Mouse (Mus musculus) embryo, embryonic 10 days (tissue): ENCODE measurements around the gene Lrrc3c.

Source experiments
- DNase-seq: peaks from one replicate; pipeline ENCODE4 v3.0.0-alpha.2; 2015; ENCODE audit warnings: low spot score

Lrrc3c gene

DNA sequence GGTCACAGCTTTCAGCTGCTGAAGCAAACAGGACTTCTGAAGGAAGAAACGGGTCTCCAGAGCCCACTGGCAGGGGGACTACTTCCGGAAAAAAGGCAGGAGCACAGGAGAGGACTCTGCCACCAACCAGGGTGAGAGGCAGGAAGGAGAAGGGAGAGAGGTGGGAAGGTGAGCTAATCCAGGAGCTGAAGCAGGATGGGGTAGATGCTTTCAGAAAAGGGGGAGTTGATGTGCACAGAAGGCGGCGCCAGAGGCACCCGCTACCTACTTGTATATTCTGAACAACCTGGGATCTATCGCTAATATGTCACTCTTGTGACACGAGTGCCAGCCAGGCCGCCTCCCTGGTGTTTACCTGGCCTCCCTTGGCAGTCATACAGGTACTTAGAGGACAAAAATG is at the start of gene Lrrc3c:
Gene Lrrc3c (plus strand): TSS at position 301 of the 400 bp plus-strand sequence.
- no peak for DNase-seq

- DNase-seq, result no peak
These were observed 48.7 kb upstream of the Lrrc3c start for GRCm38 (mm10) chr11:98549363-98549762.

- no peak for DNase-seq
These were observed 47.6 kb upstream of the Lrrc3c start for GRCm38 (mm10) chr11:98550311-98550974.

GRCm38 (mm10) chr11:98550975-98551828 is 46.9 kb upstream of the Lrrc3c start, which contains the start of gene Zpbp2:
TSS of gene Zpbp2 (plus strand) at chr11:98551097.
- DNase-seq, result peak; percentile 94

DNA sequence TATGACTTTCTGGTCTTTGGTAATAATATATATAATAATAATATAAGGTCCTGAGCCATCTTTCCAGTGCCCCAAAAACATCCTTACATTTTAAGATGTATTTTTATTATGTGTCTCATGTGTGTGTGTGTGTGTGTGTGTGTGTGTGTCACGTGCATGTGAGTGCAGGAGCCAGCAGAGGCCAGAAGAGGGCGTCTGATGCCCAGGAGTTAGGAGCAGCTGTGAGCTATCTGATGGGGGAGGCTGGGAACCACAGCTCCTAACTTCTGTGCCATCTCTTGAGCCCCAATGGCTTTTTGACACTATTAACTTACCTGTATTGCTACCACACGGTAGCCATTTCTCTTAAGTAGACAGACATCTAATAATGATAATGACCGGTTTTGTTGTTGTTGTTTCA is 44.1 kb upstream of the Lrrc3c start:
- DNase-seq, result no peak

- DNase-seq, result no peak
These were observed 42.9 kb upstream of the Lrrc3c start for GRCm38 (mm10) chr11:98555124-98555700.

DNA sequence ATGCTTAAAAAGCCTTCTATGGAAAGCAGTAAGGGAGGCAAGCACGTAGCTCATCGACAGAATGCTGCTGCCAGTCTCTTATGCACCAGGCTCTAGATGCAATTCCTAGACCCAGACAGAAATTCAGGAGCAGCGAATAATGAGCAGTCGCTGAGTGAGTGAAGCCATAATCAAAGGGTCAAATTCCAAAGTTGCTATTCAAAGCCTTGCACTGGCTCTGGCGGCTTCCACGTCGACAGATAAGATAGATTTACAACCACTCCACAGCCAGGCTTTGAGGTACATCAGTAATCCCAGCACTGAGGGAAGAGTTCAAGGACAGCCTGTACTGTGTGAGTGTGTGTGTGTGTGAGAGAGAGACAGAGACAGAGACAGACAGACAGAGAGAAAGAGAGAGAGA is 37.1 kb upstream of the Lrrc3c start:
- peak; percentile 34 for DNase-seq

GRCm38 (mm10) chr11:98563025-98563424 is 35.1 kb upstream of the Lrrc3c start:
- no peak for DNase-seq

DNA sequence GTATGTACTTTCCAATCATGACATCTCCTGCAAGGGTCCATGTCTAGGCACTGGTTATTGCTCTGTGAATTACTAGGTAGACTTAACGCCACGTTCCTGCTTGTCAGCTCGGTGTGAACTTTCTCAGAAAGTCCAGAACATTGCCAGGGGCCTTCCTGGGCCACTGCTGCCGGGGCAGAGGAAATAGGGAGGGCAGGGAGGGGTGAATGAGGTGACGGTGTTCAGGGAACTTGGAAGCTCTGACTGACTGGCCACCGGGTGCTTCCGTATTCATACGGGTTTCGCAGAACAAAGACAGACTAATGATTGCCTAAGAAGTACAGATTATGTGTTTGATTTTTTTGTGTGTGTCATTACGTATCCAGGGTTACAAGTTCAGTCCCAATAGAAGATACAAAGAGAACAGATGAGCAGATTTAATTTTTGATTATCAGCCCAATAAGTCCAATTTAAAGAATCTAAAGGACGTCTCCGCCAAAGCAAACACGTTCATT is 34.1 kb upstream of the Lrrc3c start:
- DNase-seq, result no peak

DNA sequence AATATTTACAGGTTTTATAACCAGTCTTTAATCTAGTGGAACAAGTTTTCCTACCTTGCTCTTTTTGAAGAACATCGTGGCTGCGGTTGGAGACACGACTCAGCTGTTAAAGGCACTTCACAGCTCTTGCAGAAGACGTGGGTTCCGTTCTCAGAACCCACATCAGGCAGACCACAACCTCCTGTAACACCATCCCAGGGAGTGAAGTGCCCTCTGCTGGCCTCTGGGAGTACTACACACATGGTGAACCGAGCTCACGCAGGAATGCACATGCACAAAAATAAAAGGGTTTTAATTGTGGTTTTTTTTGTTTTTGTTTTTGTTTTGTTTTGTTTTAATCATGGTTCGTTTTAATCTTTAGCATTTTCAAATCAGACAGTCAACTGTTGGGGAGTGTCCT is 29.8 kb upstream of the Lrrc3c start:
- DNase-seq, result no peak

DNA sequence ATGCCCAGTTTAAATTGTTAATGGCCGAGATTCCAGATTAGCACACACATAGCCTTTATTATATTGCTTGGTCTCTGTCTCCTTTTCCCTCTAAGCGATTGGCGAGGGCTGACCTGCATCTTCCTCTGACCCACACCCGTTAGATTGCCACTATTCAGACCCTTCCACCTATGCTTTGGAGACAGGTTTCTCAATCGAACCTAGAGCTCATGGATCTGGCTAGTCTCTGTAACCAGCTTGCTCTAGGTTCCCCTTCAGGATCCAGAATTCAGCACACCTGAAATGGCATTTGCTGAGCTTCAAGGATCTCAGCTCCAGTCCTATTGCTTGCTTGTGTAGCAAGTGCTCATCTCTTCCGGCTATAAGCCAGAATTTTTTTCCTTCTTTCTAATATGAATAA is 28.6 kb upstream of the Lrrc3c start:
- no peak for DNase-seq

- no peak for DNase-seq
These were observed 20.3 kb upstream of the Lrrc3c start for GRCm38 (mm10) chr11:98577776-98578175.

- DNase-seq, result no peak
These were observed 17.6 kb upstream of the Lrrc3c start for GRCm38 (mm10) chr11:98580301-98581121.

GRCm38 (mm10) chr11:98581286-98582029 is 16.6 kb upstream of the Lrrc3c start:
- DNase-seq, result no peak

DNA sequence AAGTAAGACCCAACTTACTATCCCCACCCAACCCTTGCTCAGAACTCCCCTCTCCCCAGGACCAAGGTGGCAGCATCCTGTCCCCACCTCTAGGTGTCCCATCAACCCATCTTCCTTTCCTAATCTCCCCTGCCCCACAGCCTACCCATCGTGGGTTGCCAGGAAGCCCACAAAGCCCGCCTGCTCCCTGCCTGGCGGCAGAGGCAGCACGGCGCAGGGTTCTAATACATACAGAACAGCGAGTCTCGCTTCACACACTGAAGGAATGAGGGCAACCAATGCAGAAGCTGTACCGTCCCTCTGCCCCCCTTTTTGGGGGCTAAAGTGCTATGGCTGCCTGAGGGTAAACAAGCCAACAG is 16.1 kb upstream of the Lrrc3c start:
- no peak for DNase-seq

DNA sequence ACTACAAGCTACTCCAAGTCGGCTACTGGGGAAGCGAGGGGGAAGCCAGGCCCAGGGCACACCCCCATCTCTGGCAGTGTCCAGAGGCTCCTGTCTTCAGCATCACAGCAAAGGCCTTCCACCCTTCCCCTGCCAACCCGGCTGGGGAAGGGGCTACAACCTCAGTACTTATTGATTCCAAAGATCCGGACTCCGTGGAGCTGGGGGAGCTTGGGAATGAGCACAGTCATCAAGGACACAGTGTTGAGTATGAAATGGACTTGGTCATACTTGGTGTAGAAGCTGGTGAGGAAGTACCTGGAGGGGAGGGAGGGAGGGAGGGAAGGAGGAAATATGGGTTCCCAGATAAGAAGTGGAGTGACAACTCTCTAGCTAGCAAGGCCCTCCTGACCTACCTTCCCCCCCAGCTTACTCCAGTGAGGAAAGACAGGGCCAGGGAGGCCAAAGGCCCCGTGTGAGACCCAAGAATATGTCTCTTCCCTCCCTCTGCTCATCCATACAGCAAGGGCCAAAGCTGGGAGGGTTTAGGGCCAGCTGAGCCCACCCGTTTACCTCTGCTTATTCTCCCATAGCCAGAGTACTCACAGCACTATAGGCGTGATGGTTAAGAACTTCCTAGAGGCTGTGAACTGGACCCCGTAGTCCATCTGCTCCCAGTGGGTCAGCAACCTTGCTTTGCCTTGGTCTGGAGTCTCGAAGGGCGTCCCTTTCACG is 15.4 kb upstream of the Lrrc3c start:
- DNase-seq, result no peak

DNA sequence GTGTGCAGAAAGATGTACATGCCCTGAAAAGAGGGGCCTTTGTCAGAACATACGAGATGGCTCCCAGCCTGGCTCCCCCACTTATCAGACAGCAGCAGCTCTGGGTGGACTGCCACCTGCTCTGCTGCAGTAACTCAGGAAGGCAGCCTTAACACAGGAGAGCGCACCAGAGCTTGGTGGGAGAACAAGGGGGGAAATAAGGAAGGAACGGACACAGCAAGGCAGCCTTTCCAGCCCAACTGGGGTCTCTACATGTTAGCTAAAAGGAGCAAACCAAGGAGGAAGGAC is 14.9 kb upstream of the Lrrc3c start:
- DNase-seq, result no peak

- DNase-seq, result no peak
These were observed 14.5 kb upstream of the Lrrc3c start for GRCm38 (mm10) chr11:98583571-98583970.

DNA sequence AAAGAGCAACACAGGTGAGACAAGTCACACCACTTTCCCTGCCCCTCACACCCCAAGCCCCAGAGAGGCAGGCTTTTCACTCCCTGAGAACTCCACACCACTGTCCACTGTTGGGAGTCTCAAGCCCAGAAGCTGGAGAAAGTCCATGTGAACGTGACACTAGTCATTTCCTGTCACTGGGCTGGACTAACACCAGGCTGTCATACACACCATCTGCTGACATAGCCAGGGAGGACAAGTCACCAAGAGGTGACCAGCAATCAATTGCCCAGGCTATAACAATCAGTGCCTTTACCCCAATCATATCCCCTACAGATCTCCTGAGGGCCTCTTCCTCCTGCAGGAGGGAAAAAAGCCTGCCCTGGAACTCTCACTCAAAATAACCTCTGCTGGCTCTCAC is 13.9 kb upstream of the Lrrc3c start:
- no peak for DNase-seq

DNA sequence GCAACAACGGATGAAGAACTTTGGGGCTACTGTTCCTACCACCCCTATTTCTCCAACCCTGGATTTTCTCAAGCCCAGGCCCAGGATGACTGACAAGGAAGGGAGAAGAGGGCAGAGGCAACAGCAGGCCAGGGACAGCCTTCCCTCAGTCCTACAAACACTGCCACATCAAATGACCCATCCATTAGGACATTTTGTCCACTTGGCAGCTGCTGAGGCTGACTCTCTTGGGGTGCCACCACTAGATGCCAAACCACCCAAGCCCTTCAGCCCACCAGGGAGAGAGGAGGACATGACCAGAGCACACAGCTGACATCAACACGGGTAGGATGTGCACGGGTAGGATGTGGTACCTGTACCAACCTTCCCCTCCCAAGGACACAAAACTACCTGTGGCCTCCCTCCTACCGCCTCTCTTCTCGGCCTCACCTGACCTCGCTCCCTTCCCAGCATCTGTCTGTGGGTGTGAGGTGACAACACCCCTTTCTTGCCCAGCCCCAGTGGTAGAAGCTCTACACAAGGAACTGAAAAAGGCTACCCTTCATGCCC is 13.4 kb upstream of the Lrrc3c start:
- DNase-seq, result no peak
